Mouse (Mus musculus): ENCODE measurements around the gene Dut.

DNA sequence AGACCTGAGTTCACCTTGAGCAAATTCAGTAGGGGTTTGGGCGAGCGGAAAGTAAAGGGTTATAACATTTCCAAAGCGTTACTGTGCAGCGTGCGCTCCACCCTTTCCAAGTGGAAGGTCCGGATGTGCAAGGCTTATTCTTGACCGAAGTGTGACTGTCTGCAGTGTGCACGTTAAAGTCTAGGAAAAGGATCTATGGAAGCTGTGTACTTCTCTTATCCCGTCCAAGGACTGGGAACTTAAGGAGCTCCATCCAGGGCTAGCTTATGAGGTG lies 909 bp downstream of the Dut start:
- TF ChIP-seq MAX (IDR thresholded peaks at IDR 0.05) (no peak), CTCF (IDR thresholded peaks at IDR 0.05; ENCODE audit: control insufficient read depth, insufficient read depth, insufficient read length) (no peak), MYOG (IDR thresholded peaks at IDR 0.05; ENCODE audit: control insufficient read depth, extremely low read depth, insufficient read length) (no peak)

Measured in C2C12 (cell line).